Mouse (Mus musculus): Measurements from ENCODE around the gene Clcnka. TPM values are rescaled to one million over a fixed set of nuclear protein-coding genes. Genes with fewer than 3 reads are reported as not detected.
A peak's percentile ranks its signal among the peaks of the same experiment; 100 is the strongest.

Gene Clcnka
- polyA plus RNA-seq, 1 experiment from 2014 or later, result not detected

DNA sequence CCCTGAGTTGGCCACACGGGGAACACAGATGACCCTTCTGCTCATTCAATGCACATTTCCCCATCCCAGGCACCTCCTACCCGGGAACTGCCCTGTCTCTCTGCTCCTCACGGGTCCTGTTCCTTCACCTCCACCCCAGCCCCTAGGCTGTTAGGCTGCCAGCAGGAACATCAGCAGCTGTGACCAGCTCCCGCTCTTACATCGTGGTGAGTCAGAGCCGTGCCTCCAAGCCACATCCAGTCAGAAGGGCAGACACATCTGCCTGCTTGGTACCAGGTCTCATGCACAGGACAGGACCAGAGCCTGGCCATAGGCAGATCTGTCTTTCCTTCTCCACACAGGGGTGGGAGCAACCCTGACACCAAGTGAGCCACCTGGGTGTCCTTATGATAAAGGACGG, 32.6 kb downstream of the Clcnka start:
- WGBS (ENCODE audit: insufficient replicate concordance), result 45% methylated on average over 7 of the region's 7 CpGs
- Histone ChIP-seq H3K27ac (no peak overlapping the region), H3K9me3 (replicated peaks) (no peaks in the 10 kb centered on the region), H3K4me1 (replicated peaks) (peaks cover 13% of the 10 kb centered on the region), H3K36me3 (no peaks in the 10 kb centered on the region), H3K27me3 (peaks cover 84% of the 10 kb centered on the region), H3K4me3 (replicated peaks) (no peak overlapping the region), H3K4me2 (no peak overlapping the region), H3K9ac (no peak overlapping the region)
- ATAC-seq (ENCODE audit: low read depth) (no peak), DNase-seq (no peak)

DNA sequence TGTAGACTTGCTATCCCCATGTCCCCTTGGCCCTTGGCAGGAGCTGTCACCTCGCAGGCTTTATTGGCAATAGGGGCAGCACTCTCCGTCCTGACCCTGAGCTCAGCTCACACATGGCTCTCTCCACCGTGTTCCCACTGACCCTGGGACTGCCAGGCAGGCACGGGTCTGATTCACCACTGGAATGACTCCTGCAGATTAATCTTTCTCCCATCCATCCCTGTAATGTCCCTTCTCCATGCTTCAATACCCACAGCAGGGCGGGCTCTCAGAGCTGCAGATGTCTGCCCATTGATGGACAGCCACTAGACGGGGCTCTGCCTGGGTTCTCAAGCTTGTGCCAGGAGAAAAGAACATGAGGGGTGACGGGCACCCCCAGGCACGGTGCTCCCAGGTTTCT, 33.4 kb downstream of the Clcnka start:
- WGBS (ENCODE audit: insufficient replicate concordance), result 46% methylated on average over 8 of the region's 8 CpGs
- Histone ChIP-seq H3K9ac (no peak overlapping the region), H3K36me3 (no peaks in the 10 kb centered on the region), H3K4me3 (replicated peaks) (no peak overlapping the region), H3K4me1 (replicated peaks) (peaks cover 13% of the 10 kb centered on the region), H3K4me2 (no peak overlapping the region), H3K27ac (no peak overlapping the region), H3K27me3 (peaks cover 79% of the 10 kb centered on the region), H3K9me3 (replicated peaks) (no peaks in the 10 kb centered on the region)
- ATAC-seq (ENCODE audit: low read depth) (no peak), DNase-seq (no peak)

- Histone ChIP-seq H3K9me3 (replicated peaks) (no peaks in the 10 kb centered on the region), H3K4me1 (replicated peaks) (peaks cover 10% of the 10 kb centered on the region), H3K9ac (no peak overlapping the region), H3K27me3 (peaks cover 60% of the 10 kb centered on the region), H3K27ac (no peak overlapping the region), H3K4me2 (no peak overlapping the region), H3K36me3 (no peaks in the 10 kb centered on the region), H3K4me3 (replicated peaks) (no peak overlapping the region)
- 0 out of 2 replicates have a peak, but pooled peaks have one; percentile 7 for ATAC-seq (ENCODE audit: low read depth)
- DNase-seq, result no peak
- 20% methylated on average over 11 of the region's 11 CpGs for WGBS (ENCODE audit: insufficient replicate concordance)
Observed at GRCm38 (mm10) chr4:141362937-141363548, 35.5 kb downstream of the Clcnka start.

DNA sequence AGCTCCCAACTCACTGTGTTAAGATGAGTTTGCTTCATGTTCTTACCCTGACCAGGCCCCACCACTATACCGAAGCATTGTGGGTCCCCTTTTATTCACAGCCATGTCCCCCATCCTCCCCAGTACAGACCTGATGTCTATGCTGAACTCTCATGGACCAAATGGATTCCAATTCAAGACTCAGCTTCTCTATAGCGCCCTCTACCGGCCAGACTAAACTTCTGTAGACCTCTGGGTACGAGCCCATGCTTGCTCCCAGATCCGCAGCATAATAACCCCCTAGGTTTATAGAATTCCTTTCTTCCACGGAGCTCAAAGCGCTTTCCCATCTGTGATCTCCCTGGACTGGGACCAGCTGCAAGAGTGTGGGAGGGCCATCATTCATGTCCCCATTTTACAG, 37.7 kb downstream of the Clcnka start:
- Histone ChIP-seq H3K4me1 (replicated peaks) (peaks cover 6% of the 10 kb centered on the region; the same call in 1 of the 2 replicates), H3K9me3 (replicated peaks) (no peaks in the 10 kb centered on the region), H3K36me3 (no peaks in the 10 kb centered on the region), H3K9ac (no peak overlapping the region), H3K4me2 (no peak overlapping the region), H3K27me3 (peaks cover 38% of the 10 kb centered on the region), H3K27ac (no peak overlapping the region), H3K4me3 (replicated peaks) (no peak overlapping the region)
- ATAC-seq (ENCODE audit: low read depth), result no peak
- 22% methylated on average over 7 of the region's 7 CpGs for WGBS (ENCODE audit: insufficient replicate concordance)
- DNase-seq, result no peak

- H3K9ac ChIP-seq, result no peak overlapping the region
- H3K4me3 ChIP-seq (replicated peaks), result no peak overlapping the region
- H3K4me2 ChIP-seq, result no peak overlapping the region
- H3K36me3 ChIP-seq, result no peaks in the 10 kb centered on the region
- H3K4me1 ChIP-seq (replicated peaks), result peaks cover 6% of the 10 kb centered on the region; the same call in 1 of the 2 replicates
- 79% methylated on average over 6 of the region's 6 CpGs for WGBS (ENCODE audit: insufficient replicate concordance)
- DNase-seq (no peak), ATAC-seq (ENCODE audit: low read depth) (no peak)
- H3K27me3 ChIP-seq, result peaks cover 22% of the 10 kb centered on the region
- no peak overlapping the region for H3K27ac ChIP-seq
- no peaks in the 10 kb centered on the region for H3K9me3 ChIP-seq (replicated peaks)
Observed at GRCm38 (mm10) chr4:141359222-141359621, 39.3 kb downstream of the Clcnka start.

DNA sequence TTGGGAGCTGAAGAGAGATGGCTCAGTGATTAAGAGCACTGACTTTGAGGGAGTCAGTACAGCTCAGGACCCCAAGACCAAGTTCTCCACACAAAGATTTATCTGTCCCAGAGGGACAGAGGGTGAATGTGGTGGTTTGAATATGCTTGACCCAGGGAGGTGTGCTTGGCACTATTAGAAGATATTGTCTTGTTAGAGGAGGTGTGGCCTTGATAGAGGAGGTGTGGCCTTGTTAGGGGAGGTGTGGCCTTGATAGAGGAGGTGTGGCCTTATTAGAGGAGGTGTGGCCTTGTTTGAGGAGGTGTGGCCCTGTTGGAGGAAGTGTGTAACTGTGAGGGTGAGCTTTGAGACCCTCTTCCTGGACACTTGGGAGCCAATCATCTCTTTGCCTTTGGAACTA, 40.7 kb downstream of the Clcnka start:
- H3K4me3 ChIP-seq (replicated peaks), result no peak overlapping the region
- no peaks in the 10 kb centered on the region for H3K36me3 ChIP-seq
- peaks cover 3% of the 10 kb centered on the region; the same call in 1 of the 2 replicates for H3K4me1 ChIP-seq (replicated peaks)
- no peak overlapping the region for H3K9ac ChIP-seq
- H3K4me2 ChIP-seq, result no peak overlapping the region
- DNase-seq, result no peak
- H3K9me3 ChIP-seq (replicated peaks), result no peaks in the 10 kb centered on the region
- no peak for ATAC-seq (ENCODE audit: low read depth)
- H3K27me3 ChIP-seq, result peaks cover 15% of the 10 kb centered on the region
- H3K27ac ChIP-seq, result no peak overlapping the region

- no peak for ATAC-seq (ENCODE audit: low read depth)
- WGBS (ENCODE audit: insufficient replicate concordance), result 68% methylated on average over 8 of the region's 8 CpGs
- Histone ChIP-seq H3K4me2 (no peak overlapping the region), H3K4me3 (replicated peaks) (no peak overlapping the region), H3K9ac (no peak overlapping the region), H3K4me1 (replicated peaks) (no peaks in the 10 kb centered on the region), H3K36me3 (no peaks in the 10 kb centered on the region), H3K27ac (no peak overlapping the region), H3K9me3 (replicated peaks) (no peaks in the 10 kb centered on the region), H3K27me3 (no peaks in the 10 kb centered on the region)
- DNase-seq, result no peak
Observed at GRCm38 (mm10) chr4:141353868-141354267, 44.7 kb downstream of the Clcnka start.

GRCm38 (mm10) chr4:141352986-141353385, 45.5 kb downstream of the Clcnka start:
- WGBS (ENCODE audit: insufficient replicate concordance), result 66% methylated on average over 5 of the region's 5 CpGs
- Histone ChIP-seq H3K27ac (no peak overlapping the region), H3K4me3 (replicated peaks) (no peak overlapping the region), H3K9me3 (replicated peaks) (no peaks in the 10 kb centered on the region), H3K9ac (no peak overlapping the region), H3K4me2 (no peak overlapping the region), H3K4me1 (replicated peaks) (no peaks in the 10 kb centered on the region), H3K36me3 (no peaks in the 10 kb centered on the region), H3K27me3 (0 out of 2 replicates have a peak, but pooled peaks cover 2% of the 10 kb centered on the region)
- ATAC-seq (ENCODE audit: low read depth) (no peak), DNase-seq (no peak)

DNA sequence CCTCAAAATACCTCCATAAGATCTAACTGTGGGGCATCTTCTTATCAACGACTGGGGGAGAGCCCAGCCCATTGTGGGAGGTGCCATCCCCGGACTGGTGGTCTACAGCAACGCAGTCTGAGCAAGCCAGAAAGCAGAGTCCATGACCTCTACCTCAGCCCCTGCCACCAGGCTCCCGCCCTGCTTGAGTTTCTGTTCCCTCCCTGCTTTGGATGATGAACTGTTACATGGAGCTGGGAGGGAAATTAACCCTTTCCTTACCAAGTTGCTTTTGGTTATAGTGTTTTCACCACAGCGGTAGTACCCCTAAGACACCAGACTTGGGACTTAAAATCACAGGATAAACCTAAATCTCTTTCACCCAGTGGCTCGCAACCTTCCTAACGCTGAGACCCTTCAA, 46.6 kb downstream of the Clcnka start:
- ATAC-seq (ENCODE audit: low read depth), result no peak
- 47% methylated on average over 7 of the region's 7 CpGs for WGBS (ENCODE audit: insufficient replicate concordance)
- H3K27ac ChIP-seq, result no peak overlapping the region
- H3K27me3 ChIP-seq, result 0 out of 2 replicates have a peak, but pooled peaks cover 3% of the 10 kb centered on the region
- DNase-seq, result no peak
- H3K36me3 ChIP-seq, result no peaks in the 10 kb centered on the region
- H3K9me3 ChIP-seq (replicated peaks), result no peaks in the 10 kb centered on the region
- no peaks in the 10 kb centered on the region for H3K4me1 ChIP-seq (replicated peaks)
- no peak overlapping the region for H3K9ac ChIP-seq
- H3K4me3 ChIP-seq (replicated peaks), result no peak overlapping the region
- H3K4me2 ChIP-seq, result no peak overlapping the region

- 61% methylated on average over 12 of the region's 12 CpGs for WGBS (ENCODE audit: insufficient replicate concordance)
- Histone ChIP-seq H3K4me1 (replicated peaks) (no peaks in the 10 kb centered on the region), H3K27me3 (0 out of 2 replicates have a peak, but pooled peaks cover 3% of the 10 kb centered on the region), H3K9ac (no peak overlapping the region), H3K4me2 (no peak overlapping the region), H3K9me3 (replicated peaks) (no peaks in the 10 kb centered on the region), H3K36me3 (no peaks in the 10 kb centered on the region), H3K27ac (no peak overlapping the region), H3K4me3 (replicated peaks) (no peak overlapping the region)
- ATAC-seq (ENCODE audit: low read depth), result peak; percentile 18; the same call in 1 of the 2 replicates
- DNase-seq, result no peak
Observed at GRCm38 (mm10) chr4:141350015-141350414, 48.5 kb downstream of the Clcnka start.

GRCm38 (mm10) chr4:141348616-141349015, 49.9 kb downstream of the Clcnka start:
- Histone ChIP-seq H3K36me3 (no peaks in the 10 kb centered on the region), H3K4me2 (no peak overlapping the region), H3K4me3 (replicated peaks) (no peak overlapping the region), H3K4me1 (replicated peaks) (no peaks in the 10 kb centered on the region), H3K9me3 (replicated peaks) (no peaks in the 10 kb centered on the region), H3K27ac (no peak overlapping the region), H3K27me3 (0 out of 2 replicates have a peak, but pooled peaks cover 3% of the 10 kb centered on the region), H3K9ac (no peak overlapping the region)
- DNase-seq (no peak), ATAC-seq (ENCODE audit: low read depth) (no peak)
- WGBS (ENCODE audit: insufficient replicate concordance), result 61% methylated on average over 11 of the region's 11 CpGs

- Histone ChIP-seq H3K27ac (no peak overlapping the region), H3K4me2 (no peak overlapping the region), H3K9ac (no peak overlapping the region), H3K36me3 (no peaks in the 10 kb centered on the region), H3K4me1 (replicated peaks) (no peaks in the 10 kb centered on the region), H3K4me3 (replicated peaks) (no peak overlapping the region), H3K9me3 (replicated peaks) (no peaks in the 10 kb centered on the region), H3K27me3 (0 out of 2 replicates have a peak, but pooled peaks cover 3% of the 10 kb centered on the region)
- WGBS (ENCODE audit: insufficient replicate concordance), result 27% methylated on average over 8 of the region's 8 CpGs
- no peak for DNase-seq
- ATAC-seq (ENCODE audit: low read depth), result peak; percentile 43; the same call in 1 of the 2 replicates
Observed at GRCm38 (mm10) chr4:141347365-141347797, 51.1 kb downstream of the Clcnka start.
